Mouse (Mus musculus) telencephalon, adult 2 months (tissue): ENCODE measurements around the gene Scaf8.
"Not testable (repeated sequence)": the region's sequence is repeated elsewhere in the genome, so short reads cannot be mapped to it uniquely, and the experiment has no call there.

Experiments used
- DNase-seq: peaks from one replicate; pipeline ENCODE4 v3.0.0-alpha.2; 2011; ENCODE audit warnings: low read depth, low spot score

Scaf8 gene

DNA sequence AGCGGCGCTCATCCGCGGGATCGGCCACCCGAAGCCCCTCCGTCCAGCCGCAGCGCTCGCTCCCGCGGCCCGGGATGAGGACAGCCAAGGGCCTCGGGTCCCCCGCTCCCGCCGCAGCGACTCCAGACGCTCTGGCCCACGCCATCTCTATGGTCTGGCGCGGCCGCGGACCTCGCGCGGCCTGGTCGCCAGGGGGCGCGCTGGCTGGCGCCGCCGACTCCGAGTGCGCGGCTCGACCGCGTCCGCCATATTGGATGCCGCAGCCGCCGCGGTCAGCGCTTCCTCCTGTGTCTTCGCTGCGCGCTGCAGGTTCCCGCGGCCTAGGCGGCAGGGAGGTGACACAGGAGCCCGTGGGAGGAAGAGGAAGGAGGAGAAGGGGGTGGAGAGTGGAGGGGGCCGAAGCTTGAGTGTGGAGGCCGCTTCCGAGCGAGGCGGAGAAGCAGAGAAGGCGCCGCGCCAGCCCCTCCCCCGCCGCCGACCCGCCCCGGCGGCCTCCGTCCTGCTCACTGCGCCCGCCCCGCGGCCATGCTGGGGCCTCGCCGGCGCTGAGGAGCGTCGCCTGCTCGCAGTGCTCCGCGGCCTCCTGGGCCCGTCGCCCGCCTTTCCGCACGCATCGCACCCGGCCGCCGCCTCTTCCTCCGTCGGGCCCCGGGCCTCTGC lies at the start of gene Scaf8:
Scaf8 (plus strand) TSS at position 253 of the 660 bp plus-strand sequence.
- peak; percentile 82 for DNase-seq

DNA sequence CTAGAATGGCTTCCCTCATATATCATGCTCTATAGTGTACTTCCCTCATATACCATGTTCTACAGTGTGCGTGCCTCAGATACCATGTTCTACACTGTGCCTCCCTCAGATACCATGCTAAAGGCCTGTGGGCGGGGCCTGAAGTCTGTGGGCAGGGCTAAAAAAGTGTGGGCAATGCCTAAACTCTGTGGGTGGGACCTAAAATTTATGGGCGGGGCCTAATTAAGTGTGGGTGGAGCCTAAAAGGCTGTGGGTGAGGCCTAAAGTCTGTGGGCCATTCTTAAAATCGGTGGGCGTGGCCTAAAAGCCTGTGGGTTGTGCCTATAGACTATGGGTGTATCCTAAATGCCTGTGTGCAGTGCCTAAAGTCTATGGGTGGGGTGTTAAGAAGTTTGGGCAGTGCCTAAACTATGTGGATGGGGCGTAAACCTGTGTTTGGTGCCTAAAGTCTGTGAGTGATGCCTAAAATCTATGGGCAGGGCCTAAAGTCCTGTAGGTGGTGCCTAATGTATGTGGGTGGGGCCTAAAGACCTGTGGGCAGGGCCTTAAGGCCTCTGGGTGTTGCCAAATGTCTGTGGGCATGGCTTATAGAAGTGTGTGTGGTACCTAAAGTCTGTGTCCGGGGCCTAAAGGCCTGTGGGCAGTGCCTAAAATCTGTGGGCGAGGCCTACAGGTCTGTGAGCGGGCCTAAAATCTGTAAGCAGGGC lies 39.5 kb upstream of the Scaf8 start:
- DNase-seq: no peak

GRCm38 (mm10) chr17:3075873-3076245 lies 38.9 kb upstream of the Scaf8 start:
- DNase-seq: no peak

DNA sequence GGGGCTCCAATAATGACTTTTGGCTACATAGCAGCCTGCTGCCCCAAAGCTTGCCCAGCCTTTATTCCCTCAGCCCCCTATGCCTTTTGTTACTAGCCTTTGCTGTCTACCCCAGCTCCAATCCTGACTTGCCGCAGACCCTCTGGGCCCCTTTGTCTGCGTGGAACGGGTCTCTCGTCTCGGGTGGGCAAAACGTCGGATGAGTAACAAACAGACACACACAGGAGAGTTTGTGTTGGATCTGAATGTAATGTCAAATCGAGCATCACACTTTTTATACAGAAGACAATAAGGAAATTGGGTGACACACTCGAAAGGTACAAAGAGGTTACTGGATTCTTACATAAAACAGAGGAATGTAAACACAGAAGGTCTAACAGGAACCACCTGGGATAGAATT lies 36.8 kb upstream of the Scaf8 start:
- not testable (repeated sequence) for DNase-seq

DNA sequence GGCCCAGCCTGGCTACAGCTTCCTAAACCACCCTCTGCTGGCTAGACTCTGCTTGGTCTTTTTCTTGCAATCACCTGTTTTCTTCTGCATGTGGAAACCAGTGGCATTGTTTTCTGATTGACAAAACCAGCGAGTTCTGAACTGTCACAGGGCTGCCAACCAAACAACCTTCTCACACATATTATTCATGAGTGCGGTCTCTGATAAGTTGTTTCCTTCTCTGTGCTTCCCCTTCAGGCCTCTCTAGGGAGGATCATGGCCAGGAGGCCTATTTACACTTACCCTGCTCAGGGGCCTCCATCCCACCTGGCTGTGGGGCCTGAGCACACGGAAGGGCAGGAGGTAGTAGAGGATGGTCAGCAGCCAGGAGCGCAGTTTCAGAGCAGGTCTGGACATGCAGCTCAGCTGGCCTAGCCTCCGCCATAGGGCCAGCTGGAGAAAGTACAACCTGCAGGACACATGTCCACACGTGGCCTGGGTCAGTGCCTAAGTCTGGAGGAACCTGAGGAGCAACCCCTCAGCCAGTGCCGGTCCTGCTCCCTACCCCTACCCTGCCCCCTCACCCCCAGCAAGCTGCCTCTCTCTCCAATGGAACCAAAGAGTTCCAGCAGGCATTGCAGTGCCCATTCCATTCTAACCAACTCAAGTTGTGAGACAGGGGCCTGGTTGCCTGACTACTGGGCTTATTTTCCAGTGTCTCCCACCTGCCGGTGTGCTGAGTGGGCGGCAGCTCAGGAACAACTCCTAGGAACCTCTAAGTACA lies 34.0 kb upstream of the Scaf8 start:
- not testable (repeated sequence) for DNase-seq

DNA sequence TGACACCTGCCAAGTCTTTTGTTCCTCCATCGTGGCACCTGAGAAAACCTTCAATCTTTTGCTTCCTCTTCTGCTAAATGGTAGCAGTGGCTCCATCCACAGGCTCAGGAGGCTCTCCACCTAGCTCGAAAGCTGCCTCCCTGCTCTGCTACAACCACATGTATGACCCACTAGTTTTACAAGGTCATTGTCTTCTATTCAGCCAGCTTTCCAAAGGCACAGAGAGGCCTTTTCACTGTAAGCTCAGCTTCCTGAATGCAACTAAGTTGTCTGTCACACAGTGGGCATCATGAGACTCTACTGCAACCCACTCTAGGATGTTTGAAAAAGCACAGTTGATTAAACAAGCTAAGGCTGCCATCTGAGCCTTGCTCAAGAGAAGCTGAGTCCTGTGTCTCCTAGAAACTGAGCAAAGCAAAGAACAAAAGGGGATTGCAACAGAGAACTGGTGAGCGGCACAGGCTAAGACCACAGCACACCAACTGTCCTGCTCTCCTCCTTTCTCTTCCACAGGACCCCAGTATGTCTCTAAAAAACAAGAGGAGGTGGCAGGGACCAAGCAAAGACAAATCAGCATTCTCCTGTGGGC lies 33.2 kb upstream of the Scaf8 start:
- DNase-seq: not testable (repeated sequence)

DNA sequence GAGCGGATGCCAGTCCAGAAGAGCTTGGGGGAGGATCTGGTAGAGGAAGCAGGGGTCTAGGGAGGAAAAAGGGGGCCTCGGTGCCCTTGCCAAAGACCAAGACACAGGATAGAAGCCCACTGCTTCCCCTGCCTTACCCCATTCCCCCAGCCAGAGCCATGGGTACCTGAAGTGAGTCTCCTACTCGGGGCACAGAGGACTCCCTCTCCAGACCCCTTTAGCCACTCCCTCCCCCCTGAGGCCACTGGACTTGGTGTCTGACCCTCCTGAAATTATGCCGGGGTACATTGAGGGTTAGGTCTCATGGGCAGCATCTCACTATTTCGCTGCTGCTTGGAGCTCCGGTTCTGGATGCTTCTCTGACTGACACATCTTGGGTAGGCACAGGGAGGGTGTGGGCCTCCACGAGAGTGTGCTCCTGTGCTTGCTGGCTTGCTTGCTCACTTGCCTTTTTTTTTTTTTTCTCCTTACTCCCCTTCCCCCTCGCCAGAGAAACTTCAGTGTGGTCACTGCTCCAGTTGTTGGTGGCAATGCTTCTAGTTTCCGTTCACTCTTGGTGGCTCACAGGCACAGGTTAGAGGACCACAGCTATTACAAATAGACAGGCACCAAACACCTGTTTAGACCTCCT lies 32.5 kb upstream of the Scaf8 start:
- not testable (repeated sequence) for DNase-seq

DNA sequence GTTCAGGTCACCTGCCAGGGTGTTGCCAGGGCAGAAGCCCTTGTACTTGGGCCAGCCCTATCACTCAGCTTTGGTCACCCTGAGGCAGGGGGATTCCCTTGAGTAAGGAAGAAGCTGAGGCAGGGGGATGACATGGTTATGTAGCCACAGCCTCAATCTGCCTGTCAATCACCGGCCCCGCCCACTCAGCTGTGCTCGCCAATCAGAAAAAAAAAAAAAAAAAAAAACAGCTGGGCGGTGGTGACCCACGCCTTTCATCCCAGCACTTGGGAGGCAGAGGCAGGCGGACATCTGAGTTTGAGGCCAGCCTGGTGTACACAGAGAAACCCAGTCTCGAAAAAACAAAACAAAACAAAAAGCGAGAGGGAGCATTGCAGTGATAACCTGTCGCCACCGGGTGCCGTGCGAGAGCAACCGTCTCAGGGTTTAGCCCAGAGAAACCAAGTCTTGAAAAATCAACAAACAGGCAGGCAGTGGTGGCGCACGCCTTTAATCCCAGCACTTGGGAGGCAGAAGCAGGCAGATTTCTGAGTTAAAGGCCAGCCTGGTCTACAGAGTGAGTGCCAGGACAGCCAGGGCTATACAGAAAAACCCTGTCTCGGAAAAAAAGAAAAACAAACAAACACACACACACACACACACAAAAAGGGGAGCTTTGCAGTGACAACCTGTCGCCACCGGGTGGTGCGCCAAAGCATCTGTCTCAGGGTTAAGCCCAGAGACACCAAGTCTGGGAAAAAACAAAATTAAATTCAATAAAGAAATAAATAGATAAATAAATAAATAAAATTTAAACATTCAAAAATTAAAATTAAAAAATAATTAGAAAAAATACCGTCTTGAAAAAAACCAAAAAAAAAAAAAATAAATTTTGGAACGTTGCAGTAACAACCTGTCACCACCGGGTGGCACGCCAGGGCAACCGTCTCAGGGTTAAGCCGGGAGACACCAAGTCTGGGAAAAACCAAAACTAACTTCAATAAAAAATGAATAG lies 31.7 kb upstream of the Scaf8 start:
- DNase-seq: peak; percentile 27

GRCm38 (mm10) chr17:3083886-3084550 lies 30.8 kb upstream of the Scaf8 start:
- DNase-seq: peak; percentile 97

DNA sequence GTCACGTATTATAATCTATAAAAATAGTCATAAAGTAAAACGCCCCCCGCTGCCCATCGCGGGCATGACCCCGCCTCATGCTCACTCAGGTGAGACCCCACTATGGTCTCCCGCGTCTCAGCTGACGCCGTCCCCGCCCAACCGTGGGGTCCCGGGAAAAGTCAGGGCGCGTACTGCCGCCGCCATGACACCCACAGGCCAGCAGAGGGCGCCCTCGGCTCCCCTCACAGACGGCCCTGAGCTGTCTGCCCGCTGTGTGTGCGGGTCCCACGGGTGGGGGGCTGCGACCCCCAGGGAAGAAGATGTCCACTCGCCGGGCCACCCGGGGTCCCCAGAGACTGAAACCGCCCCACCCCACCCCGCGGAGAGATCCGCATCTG lies 30.2 kb upstream of the Scaf8 start:
- DNase-seq: peak; percentile 6

GRCm38 (mm10) chr17:3085152-3085551 lies 29.6 kb upstream of the Scaf8 start:
- no peak for DNase-seq

GRCm38 (mm10) chr17:3092682-3093081 lies 22.1 kb upstream of the Scaf8 start:
- DNase-seq: no peak

DNA sequence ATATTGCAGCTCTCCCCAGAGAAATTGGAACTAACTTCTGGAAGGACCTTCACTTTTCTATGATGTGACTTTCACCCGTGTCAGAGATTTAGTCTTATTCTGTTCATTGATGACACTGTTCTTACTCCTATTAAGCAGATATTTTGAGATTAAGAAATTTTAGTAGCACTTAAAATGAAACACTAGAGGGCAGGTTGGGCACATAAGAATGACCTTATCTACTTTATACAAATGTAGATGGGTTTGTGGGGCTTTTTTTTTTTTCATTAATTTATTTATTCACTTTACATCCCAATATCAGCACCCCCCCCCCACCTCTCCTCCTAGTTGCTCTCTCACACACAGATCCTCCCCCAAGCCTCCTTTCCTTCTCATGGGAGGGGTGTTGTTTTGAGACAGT lies 15.5 kb upstream of the Scaf8 start:
- DNase-seq: not testable (repeated sequence)

- no peak for DNase-seq
Observed at GRCm38 (mm10) chr17:3102336-3103165, 12.2 kb upstream of the Scaf8 start.

GRCm38 (mm10) chr17:3104154-3104931 lies 10.4 kb upstream of the Scaf8 start:
- no peak for DNase-seq

GRCm38 (mm10) chr17:3105022-3105421 lies 9.8 kb upstream of the Scaf8 start:
- DNase-seq: no peak

- no peak for DNase-seq
Observed at GRCm38 (mm10) chr17:3113737-3114357, 925 bp upstream of the Scaf8 start.

GRCm38 (mm10) chr17:3114358-3114719 lies 433 bp upstream of the Scaf8 start:
- DNase-seq: no peak
